Mouse (Mus musculus) liver, embryonic 11.5 days (tissue): Measurements from ENCODE around the gene Ppp2r5d. TPM values are rescaled to one million over a fixed set of nuclear protein-coding genes. Genes with fewer than 3 reads are reported as not detected.

Experiments used
- ATAC-seq: fragments of 200-750 bp; cut with Nextera tagmentation; replicated peaks from 2 replicates; pipeline ENCODE4 v1.8.0; 2017; ENCODE audit warnings: moderate number of reproducible peaks, mild to moderate bottlenecking, moderate TSS enrichment, moderate library complexity; ENCODE audit not compliant: low FRiP score
- DNase-seq: peaks from one replicate; pipeline ENCODE4 v3.0.0-alpha.2; 2017; ENCODE audit warnings: low spot score
- H3K27ac ChIP-seq: fragments of 300-500 bp; sonication (generic); 2 replicates; pipeline ENCODE4 v1.5.1; 2014; ENCODE audit warnings: mild to moderate bottlenecking, low read depth, low read length, control low read depth
- H3K27me3 ChIP-seq: fragments of 300-500 bp; sonication (generic); replicated peaks from 2 replicates; pipeline ENCODE4 v1.6.1; 2014; ENCODE audit warnings: low read length, mixed read lengths; ENCODE audit not compliant: control insufficient read depth, insufficient read depth
- H3K36me3 ChIP-seq: fragments of 300-500 bp; sonication (generic); 2 replicates; pipeline ENCODE4 v1.6.1; 2014; ENCODE audit warnings: mild to moderate bottlenecking, low read length, moderate library complexity, mixed read lengths; ENCODE audit not compliant: control insufficient read depth, insufficient read depth
- H3K4me1 ChIP-seq: fragments of 300-500 bp; sonication (generic); replicated peaks from 2 replicates; pipeline ENCODE4 v1.6.1; 2014; ENCODE audit warnings: low read length, mixed read lengths; ENCODE audit not compliant: control insufficient read depth, insufficient read depth
- H3K4me2 ChIP-seq: fragments of 300-500 bp; sonication (generic); 2 replicates; pipeline ENCODE4 v1.6.1; 2014; ENCODE audit warnings: mild to moderate bottlenecking, control low read depth, moderate library complexity
- H3K4me3 ChIP-seq: fragments of 300-500 bp; sonication (generic); 2 replicates; pipeline ENCODE4 v1.5.1; 2014; ENCODE audit warnings: low read depth, low read length, control low read depth
- H3K9ac ChIP-seq: fragments of 300-500 bp; sonication (generic); 2 replicates; pipeline ENCODE4 v1.6.1; 2014; ENCODE audit warnings: low read depth, low read length, control low read depth
- H3K9me3 ChIP-seq: fragments of 300-500 bp; sonication (generic); 2 replicates; pipeline ENCODE4 v1.6.1; 2016; ENCODE audit warnings: low read length, inconsistent platforms, mixed read lengths; ENCODE audit not compliant: control insufficient read depth
- WGBS: fragments of 180-500 bp; shearing (Covaris S2); extraction: QIAGEN DNeasy Blood & Tissue Kit; methylation state at CpG from one replicate; pipeline ENCODE4 v1.1.7; 2014; 5-methylcytosine and 5-hydroxymethylcytosine counted together
- polyA plus RNA-seq: library from polyadenylated mRNA; unstranded; fragments of >200 nt; fragmentation: Nextera tagmentation; extraction: Ambion mirVana; gene quantifications from 2 replicates; pipeline ENCODE4 v1.2.1, GENCODE M21; 2014

The Ppp2r5d gene
- polyA plus RNA-seq, 1 experiment from 2014 or later: 73.9 TPM

- H3K4me1 ChIP-seq: no peaks in the 10 kb centered on the region; the same call in 1 of the 2 replicates
- WGBS: 91% methylated on average over 11 of the region's 11 CpGs
- no peaks in the 10 kb centered on the region for H3K36me3 ChIP-seq
- ATAC-seq: no peak
- H3K27ac ChIP-seq: no peak overlapping the region
- no peaks in the 10 kb centered on the region for H3K9me3 ChIP-seq
- no peak for DNase-seq
- peaks cover 13% of the 10 kb centered on the region for H3K27me3 ChIP-seq
- H3K4me3 ChIP-seq: no peak overlapping the region
- no peak overlapping the region for H3K4me2 ChIP-seq
- H3K9ac ChIP-seq: no peak overlapping the region
Measured at GRCm38 (mm10) chr17:46727271-46727670, 22.4 kb upstream of the Ppp2r5d start.

DNA sequence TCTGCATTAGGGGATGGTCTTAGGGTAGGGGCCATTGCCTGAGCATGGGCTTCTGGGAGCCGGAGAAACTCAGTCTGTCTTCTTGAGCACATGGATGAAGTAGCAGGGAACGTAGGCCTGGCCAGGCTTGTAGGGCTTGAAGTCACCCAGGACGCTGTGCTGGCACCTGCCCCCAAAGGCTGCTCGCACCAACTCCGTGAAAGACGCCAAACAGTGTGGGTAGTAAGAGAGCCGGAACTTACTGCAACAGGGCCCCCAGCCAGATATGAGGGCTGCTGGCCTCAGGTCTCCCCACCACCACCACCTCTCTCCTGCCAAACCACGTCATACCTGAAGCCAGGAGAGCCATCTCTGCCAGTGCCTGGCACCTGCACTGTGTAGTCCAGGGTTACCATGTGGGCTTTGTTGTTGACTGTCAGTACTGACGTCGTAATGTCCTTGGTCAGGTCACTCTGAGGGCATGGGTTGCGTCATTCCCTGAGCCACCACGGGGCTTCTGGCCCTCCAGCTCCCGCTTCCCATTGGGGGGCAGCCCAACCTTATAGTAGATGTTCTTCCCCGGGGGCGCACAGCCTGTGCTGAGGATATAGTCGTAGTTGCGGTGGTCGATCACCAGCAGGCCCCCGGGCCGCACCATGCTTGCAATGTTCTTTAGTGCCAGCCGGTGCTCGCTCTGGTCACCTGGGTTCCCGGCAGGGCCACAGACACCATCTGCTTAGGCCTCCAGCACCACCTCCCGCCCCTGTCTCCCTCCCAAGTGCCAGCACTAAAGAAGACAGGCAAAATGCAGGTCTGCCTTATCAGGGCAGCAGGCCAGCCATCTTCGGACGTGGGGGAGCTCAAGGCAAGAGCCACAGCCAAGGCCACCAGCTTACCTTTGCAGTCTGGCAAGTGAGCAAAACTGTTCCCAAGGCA lies 21.1 kb upstream of the Ppp2r5d start:
- no peaks in the 10 kb centered on the region for H3K9me3 ChIP-seq
- H3K4me1 ChIP-seq: no peaks in the 10 kb centered on the region; the same call in 1 of the 2 replicates
- no peak overlapping the region for H3K4me2 ChIP-seq
- no peak overlapping the region for H3K9ac ChIP-seq
- ATAC-seq (no peak), DNase-seq (no peak)
- no peak overlapping the region for H3K27ac ChIP-seq
- peaks cover 13% of the 10 kb centered on the region for H3K27me3 ChIP-seq
- no peak overlapping the region for H3K4me3 ChIP-seq
- peaks cover 3% of the 10 kb centered on the region; the same call in 1 of the 2 replicates for H3K36me3 ChIP-seq
- WGBS: 85% methylated on average over 26 of the region's 26 CpGs

DNA sequence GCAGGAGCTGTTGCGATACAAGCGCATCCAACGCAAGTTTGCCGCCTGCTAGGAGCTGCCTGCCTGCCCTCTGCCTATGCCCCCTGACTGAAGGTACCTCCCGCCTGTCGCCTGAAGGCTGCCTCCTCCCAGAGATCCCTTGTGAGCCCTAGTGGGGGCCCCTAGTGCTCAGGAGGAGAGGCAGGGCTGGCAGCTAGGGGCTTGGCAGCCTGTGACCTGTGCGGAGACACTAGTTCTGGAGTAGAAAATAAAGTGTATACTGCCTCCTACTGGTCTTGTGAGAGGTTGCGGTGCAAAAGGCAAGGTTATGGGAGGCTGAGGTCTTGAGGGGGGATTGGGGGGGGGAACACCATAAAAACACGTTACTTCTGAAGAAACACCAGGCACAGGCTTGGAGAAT lies 20.4 kb upstream of the Ppp2r5d start:
- DNase-seq: peak; percentile 34

DNA sequence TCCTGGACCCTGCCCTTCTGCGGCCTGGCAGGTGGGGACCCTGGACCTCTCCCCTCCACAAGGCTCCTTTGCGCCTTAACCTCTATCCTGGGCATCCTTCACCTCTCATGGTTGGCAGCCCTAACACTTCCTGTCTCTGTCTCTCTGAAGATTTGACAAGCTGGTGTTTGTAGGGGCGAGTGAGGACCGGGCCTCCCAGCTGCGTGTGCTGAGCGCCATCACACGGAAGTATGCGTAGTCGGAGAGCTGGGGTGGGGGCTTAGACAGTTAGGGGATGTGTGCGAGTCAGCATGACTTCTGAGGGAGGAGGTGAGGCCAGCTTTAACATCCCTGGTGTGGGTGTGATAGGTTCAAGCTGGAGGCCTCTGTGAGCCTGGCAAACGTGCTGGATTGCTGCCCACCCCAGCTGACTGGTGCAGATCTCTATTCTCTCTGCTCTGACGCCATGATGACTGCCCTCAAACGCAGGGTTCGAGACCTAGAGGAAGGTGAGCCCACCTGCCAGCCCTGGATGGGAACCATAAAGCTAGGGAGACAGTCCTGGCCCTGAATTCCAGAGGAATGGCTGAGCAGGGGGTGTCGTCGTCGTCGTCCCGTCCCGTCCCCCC lies 19.7 kb upstream of the Ppp2r5d start:
- WGBS: 81% methylated on average over 20 of the region's 20 CpGs
- Histone ChIP-seq H3K36me3 (peaks cover 3% of the 10 kb centered on the region; the same call in 1 of the 2 replicates), H3K27me3 (peaks cover 12% of the 10 kb centered on the region), H3K4me2 (no peak overlapping the region), H3K9ac (no peak overlapping the region), H3K4me3 (no peak overlapping the region), H3K27ac (no peak overlapping the region), H3K9me3 (no peaks in the 10 kb centered on the region), H3K4me1 (no peaks in the 10 kb centered on the region; the same call in 1 of the 2 replicates)
- DNase-seq: no peak
- ATAC-seq: no peak

More for the DNA sequence above, 20.4 kb upstream of the Ppp2r5d start:
- Histone ChIP-seq H3K4me2 (no peak overlapping the region), H3K4me3 (no peak overlapping the region), H3K9me3 (no peaks in the 10 kb centered on the region), H3K4me1 (no peaks in the 10 kb centered on the region; the same call in 1 of the 2 replicates), H3K27me3 (peaks cover 13% of the 10 kb centered on the region), H3K36me3 (peaks cover 3% of the 10 kb centered on the region; the same call in 1 of the 2 replicates), H3K9ac (no peak overlapping the region), H3K27ac (no peak overlapping the region; the same call in 1 of the 2 replicates)
- 65% methylated on average over 9 of the region's 9 CpGs for WGBS
- ATAC-seq: peak; percentile 37; the same call in 1 of the 2 replicates

DNA sequence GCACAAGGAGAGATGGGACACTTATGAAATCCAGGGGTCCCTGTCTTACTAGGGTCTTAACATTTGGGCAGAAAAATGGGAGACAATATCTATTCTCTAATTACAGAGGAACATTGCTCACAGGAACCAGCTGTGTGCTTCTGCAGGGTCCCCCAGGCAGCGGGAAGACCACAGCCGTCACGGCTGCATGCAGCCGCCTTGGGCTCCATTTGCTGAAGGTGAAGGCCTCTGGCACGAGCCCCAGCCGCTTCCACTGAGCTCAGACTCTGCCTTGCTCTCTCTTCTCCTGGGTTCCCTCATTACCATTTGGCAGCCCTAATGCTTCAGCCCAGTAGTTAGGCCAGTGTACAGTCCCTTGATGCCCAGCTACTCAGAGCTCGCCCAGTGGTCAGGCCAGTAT lies 16.2 kb upstream of the Ppp2r5d start:
- Histone ChIP-seq H3K27me3 (no peaks in the 10 kb centered on the region), H3K4me3 (no peak overlapping the region), H3K9me3 (no peaks in the 10 kb centered on the region), H3K4me2 (no peak overlapping the region), H3K27ac (no peak overlapping the region), H3K36me3 (peaks cover 10% of the 10 kb centered on the region), H3K4me1 (no peaks in the 10 kb centered on the region; the same call in 1 of the 2 replicates), H3K9ac (no peak overlapping the region)
- DNase-seq (no peak), ATAC-seq (no peak)
- 87% methylated on average over 7 of the region's 7 CpGs for WGBS

DNA sequence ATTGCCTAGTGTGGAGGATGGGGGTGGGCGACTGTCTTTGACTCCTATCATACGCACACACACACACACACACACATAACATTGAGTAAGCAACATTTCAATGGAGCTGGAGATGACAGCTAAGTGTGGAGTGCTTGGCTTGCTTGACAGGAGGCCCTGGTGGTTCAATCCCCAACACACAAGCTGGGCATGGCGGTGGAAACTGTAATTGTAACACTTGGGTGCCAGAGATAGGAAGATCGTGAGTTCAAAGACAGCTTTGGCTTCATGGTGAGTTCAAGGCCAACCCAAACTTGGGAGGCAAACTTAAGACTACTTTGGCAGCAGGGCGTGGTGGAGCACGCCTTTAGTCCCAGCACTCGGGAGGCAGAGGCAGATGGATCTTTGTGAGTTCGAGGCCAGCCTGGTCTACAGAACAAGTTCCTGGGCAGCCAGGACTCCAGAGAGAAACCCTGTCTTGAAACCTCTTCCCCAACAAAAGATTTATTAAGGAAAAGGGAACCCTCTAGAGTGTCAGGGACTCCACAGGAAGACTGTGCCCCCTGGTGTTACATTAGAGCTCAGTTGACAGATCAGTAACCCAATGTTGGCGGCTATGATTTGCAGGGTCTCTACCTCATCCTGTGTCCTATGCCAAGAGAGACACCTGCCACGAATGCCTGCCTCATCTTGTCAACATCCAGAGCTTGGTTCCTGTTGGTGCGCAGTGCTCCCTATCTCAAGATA lies 10.0 kb upstream of the Ppp2r5d start:
- H3K9ac ChIP-seq: no peak overlapping the region
- H3K36me3 ChIP-seq: peaks cover 9% of the 10 kb centered on the region
- no peak for DNase-seq
- H3K4me2 ChIP-seq: no peak overlapping the region
- no peaks in the 10 kb centered on the region for H3K9me3 ChIP-seq
- no peaks in the 10 kb centered on the region for H3K27me3 ChIP-seq
- no peak overlapping the region for H3K27ac ChIP-seq
- no peak for ATAC-seq
- no peak overlapping the region for H3K4me3 ChIP-seq
- WGBS: 91% methylated on average over 11 of the region's 11 CpGs
- peaks cover 13% of the 10 kb centered on the region for H3K4me1 ChIP-seq

DNA sequence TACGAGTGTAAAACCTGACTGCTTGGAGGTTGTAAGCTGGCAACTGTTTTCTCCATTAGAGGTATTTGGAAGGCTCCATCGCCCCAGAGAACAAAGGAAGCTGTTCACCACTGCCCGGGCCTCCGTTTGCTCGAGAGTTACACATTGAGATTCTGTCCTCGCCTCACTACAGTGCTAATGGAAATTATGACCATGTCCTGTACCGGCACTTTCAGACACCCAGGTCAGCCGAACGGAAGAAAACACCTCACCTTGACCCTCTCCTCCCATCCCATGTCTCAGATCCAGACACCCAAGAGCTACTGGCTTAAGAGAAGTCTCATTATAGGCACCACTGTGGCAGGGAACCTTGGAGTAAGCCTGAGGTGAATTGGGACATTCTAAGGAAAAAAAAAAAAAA lies 8.9 kb upstream of the Ppp2r5d start:
- DNase-seq: no peak
- Histone ChIP-seq H3K4me1 (peaks cover 13% of the 10 kb centered on the region), H3K27me3 (no peaks in the 10 kb centered on the region), H3K36me3 (peaks cover 9% of the 10 kb centered on the region), H3K4me3 (no peak overlapping the region), H3K27ac (no peak overlapping the region), H3K9ac (no peak overlapping the region), H3K9me3 (no peaks in the 10 kb centered on the region), H3K4me2 (no peak overlapping the region)
- WGBS: 92% methylated on average over 9 of the region's 9 CpGs
- no peak for ATAC-seq

GRCm38 (mm10) chr17:46712442-46712841 lies 7.5 kb upstream of the Ppp2r5d start:
- DNase-seq: no peak
- peak overlapping the region; percentile 82 for H3K9ac ChIP-seq
- peaks cover 13% of the 10 kb centered on the region for H3K4me1 ChIP-seq
- peak overlapping the region; percentile 99 for H3K4me3 ChIP-seq
- peaks cover 9% of the 10 kb centered on the region for H3K36me3 ChIP-seq
- no peak for ATAC-seq
- H3K27me3 ChIP-seq: no peaks in the 10 kb centered on the region
- peak overlapping the region; percentile 98 for H3K4me2 ChIP-seq
- 38% methylated on average over 7 of the region's 7 CpGs for WGBS
- H3K9me3 ChIP-seq: no peaks in the 10 kb centered on the region
- no peak overlapping the region for H3K27ac ChIP-seq
